Mouse (Mus musculus): ENCODE data around the gene Cd19.
A peak's percentile ranks its signal among the peaks of the same experiment; 100 is the strongest.

Cd19 gene

DNA sequence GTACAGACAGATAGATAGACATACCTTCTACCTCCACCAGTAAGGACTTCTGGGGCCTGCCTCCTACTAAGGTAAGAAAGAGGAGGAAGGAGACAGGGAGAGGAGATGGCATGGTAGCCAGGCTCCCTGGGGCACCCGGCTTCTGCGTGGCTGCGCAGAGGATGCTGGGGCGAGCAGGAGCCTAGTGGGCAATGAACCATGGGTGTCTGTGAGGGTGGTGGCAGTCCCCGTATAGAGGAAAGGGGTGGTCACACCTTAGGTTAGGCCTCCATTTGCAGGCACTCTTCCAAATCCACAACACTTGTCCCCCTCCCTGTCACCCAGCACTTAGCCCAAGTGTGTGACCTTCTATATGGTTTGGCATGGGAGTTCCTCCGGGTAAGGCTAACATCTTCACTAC, at the start of gene Cd19:
Gene Cd19, minus strand, starts transcription at position 165 of the 400 bp plus-strand sequence.
- no peak for DNase-seq (ENCODE audit: low spot score)

DNA sequence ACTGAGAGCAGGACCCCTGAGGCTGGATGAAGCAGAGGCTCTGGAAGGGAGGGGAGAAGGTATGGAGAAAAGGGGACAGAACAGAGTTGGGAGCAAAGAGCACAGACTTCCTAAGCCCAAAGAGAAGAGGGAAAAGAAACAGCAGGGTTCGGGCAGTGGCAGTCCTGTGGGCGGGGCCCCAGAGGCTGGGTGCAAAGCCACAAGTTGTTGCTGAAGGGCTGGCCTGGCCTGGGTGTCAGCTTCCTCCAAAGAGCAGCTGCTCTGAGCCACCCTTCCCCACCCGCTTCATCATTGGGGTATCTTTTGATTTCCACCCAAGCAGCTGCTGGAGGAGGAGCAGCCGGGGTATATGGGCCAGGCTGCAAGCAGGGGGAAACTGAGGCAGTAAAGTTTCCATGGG, 49.4 kb upstream of the Cd19 start:
- no peak for DNase-seq (ENCODE audit: low spot score)

GRCm38 (mm10) chr7:126463547-126463946, 48.9 kb upstream of the Cd19 start:
- DNase-seq (ENCODE audit: low spot score), result no peak

DNA sequence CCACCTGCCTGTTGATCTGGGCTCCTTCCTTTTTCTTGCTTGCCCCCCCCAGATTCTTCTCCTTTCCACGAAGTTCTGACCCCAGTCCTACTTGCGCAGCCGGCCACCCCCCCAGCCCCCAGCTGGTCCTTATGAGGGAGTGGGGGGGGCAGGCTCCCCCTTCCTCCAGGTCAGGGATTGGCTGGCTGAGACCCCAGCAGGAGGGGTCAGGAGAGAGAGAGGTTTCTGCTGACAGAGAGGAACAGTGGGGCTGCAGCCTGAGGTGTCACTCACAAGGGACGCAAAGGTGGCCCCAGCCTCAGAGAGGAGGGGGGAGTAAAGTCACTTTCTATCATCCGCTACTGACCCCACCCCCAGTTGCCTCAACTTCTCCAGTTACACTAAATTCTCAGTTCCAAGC, 48.3 kb upstream of the Cd19 start, which contains the start of gene Atp2a1:
Gene Atp2a1, minus strand, starts transcription at position 105 of the 400 bp plus-strand sequence.
- DNase-seq (ENCODE audit: low spot score), result no peak

GRCm38 (mm10) chr7:126461626-126462025, 46.9 kb upstream of the Cd19 start:
- DNase-seq (ENCODE audit: low spot score), result no peak

DNA sequence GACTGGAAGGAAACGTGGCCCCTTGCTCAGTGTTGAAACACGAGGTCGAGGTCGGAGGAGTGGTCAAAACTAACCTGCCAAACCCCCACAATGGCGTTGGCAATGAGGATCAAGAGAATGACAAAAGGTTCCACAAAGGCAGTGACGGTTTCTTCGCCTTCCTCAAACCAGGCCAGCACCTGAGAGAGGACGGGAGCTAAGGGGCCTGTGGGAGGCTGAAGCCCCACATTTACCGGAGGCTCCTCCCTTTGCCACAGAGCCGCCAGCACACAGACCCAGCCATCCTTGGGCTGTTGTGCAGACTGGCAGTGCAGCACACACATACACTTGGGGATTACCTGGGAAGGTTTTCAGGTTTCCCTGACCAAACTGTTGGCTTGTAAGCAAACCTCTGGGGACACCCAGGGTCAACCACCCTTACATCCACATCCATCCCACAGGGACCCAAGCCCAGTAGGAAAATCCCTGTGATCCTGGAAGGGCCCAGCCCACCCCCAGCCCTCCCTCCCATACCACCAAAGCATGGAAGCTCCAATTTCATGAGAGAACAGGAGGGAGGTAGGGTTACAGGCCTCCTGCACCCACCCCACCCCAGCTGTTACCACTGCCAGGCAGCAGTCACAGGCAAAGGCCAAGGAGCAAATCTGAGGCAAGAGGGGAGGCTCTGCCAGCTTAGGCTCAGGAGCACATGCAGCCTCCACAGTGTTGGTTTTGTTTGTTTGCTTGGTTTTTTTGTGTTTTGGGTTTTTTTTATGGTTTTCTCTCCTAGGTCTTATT, 46.1 kb upstream of the Cd19 start:
- DNase-seq (ENCODE audit: low spot score), result no peak

- DNase-seq (ENCODE audit: low spot score), result no peak
Measured at GRCm38 (mm10) chr7:126458844-126459618, 44.3 kb upstream of the Cd19 start.

- no peak for DNase-seq (ENCODE audit: low spot score)
Measured at GRCm38 (mm10) chr7:126458225-126458624, 43.5 kb upstream of the Cd19 start.

- DNase-seq (ENCODE audit: low spot score), result no peak
Measured at GRCm38 (mm10) chr7:126456382-126457266, 41.9 kb upstream of the Cd19 start.

DNA sequence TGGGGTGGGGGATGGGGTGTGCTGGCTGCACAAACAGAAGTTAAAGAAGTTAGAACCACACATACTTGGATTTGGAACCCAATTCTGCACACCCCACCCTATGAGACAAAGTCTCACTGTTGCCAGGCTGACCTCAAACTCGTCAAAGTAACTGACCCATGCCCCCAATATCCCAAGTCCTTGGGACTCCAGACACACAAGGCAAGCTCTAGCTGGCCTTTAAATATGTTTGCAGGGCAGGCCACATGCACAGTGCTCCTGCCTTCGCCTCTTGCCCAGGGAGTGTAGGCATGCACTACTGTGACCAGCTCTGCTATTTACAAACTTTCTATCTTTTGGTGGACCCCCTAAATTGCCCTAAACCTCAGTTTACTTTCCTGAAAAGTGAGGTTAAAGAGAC, 40.6 kb upstream of the Cd19 start:
- DNase-seq (ENCODE audit: low spot score), result no peak

DNA sequence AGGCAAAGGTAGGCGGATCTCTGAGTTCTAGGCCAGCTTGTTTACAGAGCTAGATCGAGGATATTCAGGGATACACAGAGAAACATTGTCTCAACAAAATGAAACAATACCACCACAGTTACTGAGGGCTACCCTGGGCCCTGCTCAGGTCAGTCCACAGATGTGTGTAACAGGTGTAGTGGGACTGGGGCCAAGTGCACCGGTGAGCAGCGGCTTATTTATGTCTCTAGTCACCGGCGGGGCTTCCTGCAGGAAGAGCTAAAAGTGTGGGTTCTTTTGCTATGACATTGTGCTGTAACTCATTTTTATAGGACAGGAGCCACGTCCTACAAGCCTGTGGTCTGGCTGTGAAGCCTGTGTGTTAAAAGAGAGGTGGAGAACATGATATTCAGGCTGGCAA, 39.2 kb upstream of the Cd19 start:
- no peak for DNase-seq (ENCODE audit: low spot score)

DNA sequence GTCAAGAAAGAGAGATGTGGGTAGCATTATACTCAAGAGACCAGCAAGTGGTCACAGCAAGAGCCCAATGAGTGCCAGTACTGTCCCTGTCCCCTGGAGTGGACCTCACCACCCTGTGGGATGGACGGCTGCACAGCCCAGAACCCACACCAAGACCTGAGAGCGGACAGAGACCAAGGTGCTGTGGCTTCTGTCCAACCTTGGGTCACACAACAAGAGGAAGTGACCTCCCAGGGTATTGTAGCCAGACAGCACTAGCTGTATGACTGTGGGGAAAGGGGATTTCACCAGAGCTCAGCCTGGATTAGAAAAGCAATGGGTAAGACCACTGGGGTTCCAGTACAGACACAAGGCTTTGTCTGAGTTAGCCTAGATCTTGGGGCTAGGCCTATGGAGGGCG, 37.6 kb upstream of the Cd19 start:
- DNase-seq (ENCODE audit: low spot score), result no peak

GRCm38 (mm10) chr7:126450641-126451040, 36.0 kb upstream of the Cd19 start:
- DNase-seq (ENCODE audit: low spot score), result no peak

DNA sequence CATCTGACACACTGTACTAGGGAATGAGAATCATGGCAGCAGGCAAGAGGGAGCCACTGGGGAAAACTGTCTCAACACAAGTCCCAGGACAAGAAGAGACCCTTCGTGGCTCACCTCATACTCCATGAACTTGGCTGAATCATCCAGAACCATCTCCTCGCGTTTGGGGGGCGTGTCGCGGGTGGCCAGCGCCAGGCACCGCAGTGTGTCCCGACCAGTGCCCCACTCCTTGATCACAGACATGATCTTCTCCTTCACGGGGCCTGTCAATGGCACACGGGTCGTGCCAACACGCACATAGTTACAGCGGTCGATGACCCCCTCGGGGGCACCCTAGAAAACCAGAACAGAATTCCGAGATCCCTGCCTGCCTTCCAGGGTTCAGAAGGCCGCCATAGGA, 35.3 kb upstream of the Cd19 start:
- no peak for DNase-seq (ENCODE audit: low spot score)

DNA sequence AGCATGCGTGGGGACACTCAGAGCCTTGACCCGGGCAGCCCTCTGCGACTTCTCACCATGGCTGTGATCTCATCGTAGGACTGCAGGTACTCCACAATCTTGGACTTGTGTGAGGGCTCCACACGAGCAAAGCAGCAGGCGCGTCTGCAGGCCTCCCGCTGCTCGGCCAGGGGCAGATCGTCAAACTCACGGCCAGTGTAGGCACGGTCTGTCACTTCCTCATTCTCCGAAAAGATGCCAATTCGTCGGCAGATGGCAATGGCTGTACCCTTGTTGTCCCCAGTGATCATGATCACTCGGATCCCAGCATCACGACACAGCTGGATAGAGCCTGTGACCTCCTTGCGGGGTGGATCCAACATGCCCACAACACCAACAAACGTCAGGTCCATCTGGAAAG, 33.8 kb upstream of the Cd19 start:
- no peak for DNase-seq (ENCODE audit: low spot score)

- DNase-seq (ENCODE audit: low spot score), result no peak
Measured at GRCm38 (mm10) chr7:126446217-126446616, 31.5 kb upstream of the Cd19 start.

DNA sequence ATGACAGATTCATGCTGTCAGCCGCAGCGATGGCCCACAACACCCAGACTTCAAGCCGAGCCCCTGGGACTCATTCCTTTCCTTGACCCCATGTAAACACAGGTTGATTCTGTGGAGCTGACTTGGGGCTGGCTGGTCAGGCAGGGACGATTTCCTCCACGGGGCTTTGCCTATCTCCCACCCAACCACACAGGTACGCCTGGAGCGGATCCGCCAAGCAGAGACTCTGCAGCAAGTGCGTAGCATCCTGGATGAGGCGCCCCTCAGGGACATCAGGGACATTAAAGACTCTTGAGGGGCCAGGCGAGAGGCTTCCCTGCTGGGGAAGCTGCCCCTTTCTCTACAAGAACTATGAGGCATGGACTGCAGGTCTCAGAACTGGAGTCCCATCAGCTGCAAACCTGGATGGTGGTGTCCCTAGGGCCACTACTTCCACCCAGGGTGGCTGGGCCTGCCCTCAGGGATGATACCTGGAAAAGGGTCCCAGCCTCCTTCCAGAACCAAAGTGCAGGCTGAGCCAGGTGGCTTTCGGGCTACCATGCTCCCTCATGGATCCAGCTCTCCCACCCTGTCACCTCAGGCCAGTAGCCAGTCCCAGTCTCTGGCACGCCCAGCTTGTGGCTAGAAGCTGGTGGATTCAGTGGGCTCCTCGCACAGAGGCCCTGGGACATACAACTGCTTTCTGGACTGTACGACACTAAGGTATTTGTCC, 30.6 kb upstream of the Cd19 start:
- no peak for DNase-seq (ENCODE audit: low spot score)

DNA sequence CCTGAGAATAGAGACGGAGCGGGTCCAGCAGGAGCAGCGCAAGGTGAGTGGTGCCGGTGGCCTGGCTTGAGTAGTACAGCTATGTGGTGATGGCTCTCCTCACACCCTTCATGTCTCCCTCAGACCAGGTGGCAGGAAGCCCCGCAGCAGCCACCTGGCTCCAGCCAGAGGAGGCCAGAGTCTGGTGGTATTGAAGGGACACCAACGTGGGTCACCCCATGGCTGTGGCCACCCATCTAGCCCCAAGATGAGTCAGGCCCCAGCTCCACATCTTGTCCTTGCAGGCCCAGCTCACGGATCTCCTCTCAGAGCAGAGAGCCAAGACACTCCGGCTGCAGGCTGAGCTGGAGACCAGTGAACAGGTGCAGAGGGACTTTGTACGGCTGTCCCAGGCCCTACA, 29.8 kb upstream of the Cd19 start:
- no peak for DNase-seq (ENCODE audit: low spot score)

- DNase-seq (ENCODE audit: low spot score), result no peak
Measured at GRCm38 (mm10) chr7:126443997-126444396, 29.3 kb upstream of the Cd19 start.

GRCm38 (mm10) chr7:126440134-126440533, 25.4 kb upstream of the Cd19 start:
- DNase-seq (ENCODE audit: low spot score), result no peak

DNA sequence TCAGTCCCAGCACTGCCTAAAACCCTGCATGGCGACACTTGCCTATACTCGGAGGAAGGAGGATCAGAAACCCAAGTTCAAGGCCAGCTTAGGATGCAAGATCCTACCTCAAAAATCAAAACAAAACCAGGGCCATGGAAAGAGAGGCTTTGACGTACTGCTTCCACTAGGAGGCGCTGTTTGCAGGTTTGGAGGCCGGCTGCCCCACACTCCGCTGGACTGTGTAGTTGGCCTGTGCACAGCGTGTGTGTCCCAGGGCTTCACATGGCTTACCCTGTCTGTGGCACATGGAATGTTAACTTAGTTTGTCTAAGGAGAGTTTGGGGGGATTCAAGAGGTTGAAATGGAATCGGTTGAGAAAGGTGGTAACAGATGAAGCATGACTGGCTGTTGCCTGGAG, 22.2 kb upstream of the Cd19 start:
- DNase-seq (ENCODE audit: low spot score), result peak; percentile 57

DNA sequence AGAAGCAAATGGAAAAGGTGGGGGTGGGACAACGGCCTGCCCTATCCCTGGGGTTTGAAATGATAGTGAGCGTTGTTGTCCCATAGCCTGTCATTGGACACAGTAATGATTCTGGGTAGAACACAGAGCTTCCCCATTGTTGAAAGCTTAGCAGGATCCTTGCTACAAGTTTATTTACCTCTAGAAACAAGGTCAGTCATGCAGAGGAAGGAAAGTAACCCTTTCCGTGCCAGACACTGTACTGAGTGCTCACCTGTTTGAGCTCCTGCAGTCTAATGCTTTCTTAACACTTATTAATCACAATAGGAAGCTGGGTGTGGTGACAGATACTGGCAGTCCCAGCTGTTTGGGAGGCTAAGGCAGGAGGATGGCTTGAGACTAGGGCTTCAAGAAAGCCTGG, 21.1 kb upstream of the Cd19 start:
- DNase-seq (ENCODE audit: low spot score), result no peak

Data from T-cell, adult 2 months (primary cell).